Mouse (Mus musculus) heart, adult 2 months (tissue): ENCODE measurements at regions not wholly inside any gene's neighbourhood (a gene's known extent, or its start where the extent isn't known, plus 50 kb on each side); places are given as distances from the start of the nearest gene placed in this dataset.

Experiments
- DNase-seq, 2 experiments: peaks; one replicate each; pipeline ENCODE4 v3.0.0; 2021
- H3K27ac ChIP-seq: fragments of 200-600 bp; 2 replicates; pipeline ENCODE4 v1.8.1; 2022
- H3K27me3 ChIP-seq: fragments of 200-500 bp; 2 replicates; pipeline ENCODE4 v1.6.1; 2012; ENCODE audit warnings: mild to moderate bottlenecking, low read length, inconsistent platforms, mixed read lengths; ENCODE audit not compliant: control insufficient read depth, insufficient read depth
- H3K36me3 ChIP-seq: fragments of 200-500 bp; 2 replicates; pipeline ENCODE4 v1.6.1; 2012; ENCODE audit warnings: low read length, inconsistent platforms; ENCODE audit not compliant: control insufficient read depth, insufficient read depth
- H3K4me1 ChIP-seq: fragments of 200-500 bp; 2 replicates; pipeline ENCODE4 v1.6.1; 2011; ENCODE audit warnings: low read length; ENCODE audit not compliant: control insufficient read depth, insufficient read depth
- H3K4me3 ChIP-seq: fragments of 200-600 bp; 2 replicates; pipeline ENCODE4 v1.8.1; 2022
- H3K79me2 ChIP-seq: fragments of 200-500 bp; replicated peaks from 2 replicates; pipeline ENCODE4 v1.6.1; 2012; ENCODE audit warnings: mild to moderate bottlenecking, inconsistent platforms, low read length, moderate library complexity, mixed read lengths; ENCODE audit not compliant: control insufficient read depth, insufficient read depth
- H3K9ac ChIP-seq: fragments of 200-500 bp; 2 replicates; pipeline ENCODE4 v1.6.1; 2012; ENCODE audit warnings: low read depth, mild to moderate bottlenecking, control low read depth, inconsistent platforms, low read length, mixed read lengths
- CTCF ChIP-seq: fragments of 200-600 bp; IDR thresholded peaks from 2 replicates; pipeline ENCODE4 v1.8.1; 2022; ENCODE audit warnings: antibody characterized with exemption, mild to moderate bottlenecking, moderate library complexity
- EP300 ChIP-seq: fragments of 200-500 bp; IDR thresholded peaks from 2 replicates; pipeline ENCODE4 v1.6.1; 2011; ENCODE audit warnings: low read depth, low read length, control low read depth; ENCODE audit not compliant: insufficient read depth
- POLR2A ChIP-seq: fragments of 200-500 bp; IDR thresholded peaks from 2 replicates; pipeline ENCODE4 v1.6.1; 2011; ENCODE audit warnings: mild to moderate bottlenecking, low read depth, low read length, control low read depth; ENCODE audit not compliant: insufficient read depth
- WGBS: fragments of 180-500 bp; shearing (Covaris S2); methylation state at CpG from one replicate; pipeline ENCODE4 v1.1.7; 2018; 5-methylcytosine and 5-hydroxymethylcytosine counted together
- intact Hi-C: fragments of 180-260 bp; cut with DNase I; formaldehyde crosslinking; loops from one replicate; pipeline ENCODE4 v1.15.1; 2025

- Histone ChIP-seq H3K27ac (no peak overlapping the region), H3K27me3 (no peaks in the 10 kb centered on the region), H3K36me3 (no peaks in the 10 kb centered on the region), H3K9ac (no peak overlapping the region), H3K79me2 (no peaks in the 10 kb centered on the region), H3K4me3 (no peak overlapping the region), H3K4me1 (no peaks in the 10 kb centered on the region)
- no peak for TF ChIP-seq POLR2A
- no peak for TF ChIP-seq EP300
- TF ChIP-seq CTCF = no peak
- 78% methylated on average over 4 of the region's 4 CpGs for WGBS
- no peak for DNase-seq
- intact Hi-C loops = no loop called here
Observed at GRCm38 (mm10) chr13:10990503-10991025, 629.9 kb upstream of the Chrm3 start.

- no peak for TF ChIP-seq CTCF
- TF ChIP-seq POLR2A = no peak
- no peak for TF ChIP-seq EP300
- no peak for DNase-seq
- H3K9ac ChIP-seq = no peak overlapping the region
- no peaks in the 10 kb centered on the region for H3K36me3 ChIP-seq
- H3K27me3 ChIP-seq = no peaks in the 10 kb centered on the region
- H3K27ac ChIP-seq = no peak overlapping the region
- no peaks in the 10 kb centered on the region for H3K4me1 ChIP-seq
- no peaks in the 10 kb centered on the region for H3K79me2 ChIP-seq
- 87% methylated on average over 6 of the region's 6 CpGs for WGBS
- intact Hi-C loops = no loop called here
- no peak overlapping the region for H3K4me3 ChIP-seq
Observed at GRCm38 (mm10) chr13:10989095-10989814, 628.6 kb upstream of the Chrm3 start.

GRCm38 (mm10) chr13:10983736-10984135 is 623.1 kb upstream of the Chrm3 start:
- no peaks in the 10 kb centered on the region for H3K27me3 ChIP-seq
- intact Hi-C loops = no loop called here
- TF ChIP-seq POLR2A (no peak), EP300 (no peak), CTCF (no peak)

GRCm38 (mm10) chr13:10982543-10982942 is 621.9 kb upstream of the Chrm3 start:
- no peak for DNase-seq
- WGBS = 87% methylated on average over 4 of the region's 4 CpGs
- H3K79me2 ChIP-seq = no peaks in the 10 kb centered on the region
- intact Hi-C loops = no loop called here
- H3K4me1 ChIP-seq = no peaks in the 10 kb centered on the region
- H3K27me3 ChIP-seq = no peaks in the 10 kb centered on the region
- H3K4me3 ChIP-seq = no peak overlapping the region
- no peak overlapping the region for H3K27ac ChIP-seq
- TF ChIP-seq CTCF (no peak), POLR2A (no peak), EP300 (no peak)
- no peak overlapping the region for H3K9ac ChIP-seq
- H3K36me3 ChIP-seq = no peaks in the 10 kb centered on the region

More at GRCm38 (mm10) chr13:10983736-10984135, 623.1 kb upstream of the Chrm3 start:
- DNase-seq = no peak
- Histone ChIP-seq H3K79me2 (no peaks in the 10 kb centered on the region), H3K9ac (no peak overlapping the region), H3K27ac (no peak overlapping the region), H3K4me1 (no peaks in the 10 kb centered on the region), H3K36me3 (no peaks in the 10 kb centered on the region), H3K4me3 (no peak overlapping the region)

- Histone ChIP-seq H3K27ac (no peak overlapping the region), H3K9ac (no peak overlapping the region), H3K79me2 (no peaks in the 10 kb centered on the region), H3K4me3 (no peak overlapping the region), H3K4me1 (no peaks in the 10 kb centered on the region), H3K27me3 (no peaks in the 10 kb centered on the region), H3K36me3 (no peaks in the 10 kb centered on the region)
- DNase-seq = no peak
- intact Hi-C loops = no loop called here
- TF ChIP-seq CTCF (no peak), EP300 (no peak), POLR2A (no peak)
- WGBS = 68% methylated on average over 3 of the region's 3 CpGs
Observed at GRCm38 (mm10) chr13:10971932-10972331, 611.3 kb upstream of the Chrm3 start.

GRCm38 (mm10) chr13:10970721-10971120 is 610.1 kb upstream of the Chrm3 start:
- H3K27me3 ChIP-seq = no peaks in the 10 kb centered on the region
- H3K9ac ChIP-seq = no peak overlapping the region
- DNase-seq = no peak
- no peaks in the 10 kb centered on the region for H3K79me2 ChIP-seq
- intact Hi-C loops = no loop called here
- 82% methylated on average over 3 of the region's 3 CpGs for WGBS
- TF ChIP-seq CTCF = no peak
- TF ChIP-seq POLR2A = no peak
- no peak for TF ChIP-seq EP300
- H3K36me3 ChIP-seq = no peaks in the 10 kb centered on the region
- no peaks in the 10 kb centered on the region for H3K4me1 ChIP-seq
- no peak overlapping the region for H3K27ac ChIP-seq
- no peak overlapping the region for H3K4me3 ChIP-seq
